Mouse (Mus musculus) CH12.LX (cell line): ENCODE measurements around the gene Ppp1cb. TPM values are rescaled to one million over a fixed set of nuclear protein-coding genes. Genes with fewer than 3 reads are reported as not detected.

Source experiments
- DNase-seq: peaks from one replicate; pipeline ENCODE4 v3.0.0-alpha.2; 2013; ENCODE audit errors: extremely low read depth
- H3K27ac ChIP-seq: 2 replicates; pipeline ENCODE4 v1.5.1; 2012; ENCODE audit warnings: low read depth, mild to moderate bottlenecking, control low read depth, moderate library complexity; ENCODE audit not compliant: insufficient read depth
- H3K27me3 ChIP-seq: replicated peaks from 2 replicates; pipeline ENCODE3; 2012; ENCODE audit warnings: inconsistent platforms
- H3K36me3 ChIP-seq, 2 experiments: replicated peaks in 1 of 2; 2 replicates each; pipeline versions ENCODE3 to v1.6.1; 2012; ENCODE audit warnings: inconsistent platforms in 1 of 2, low read length in 1 of 2, mild to moderate bottlenecking in 1 of 2, mixed read lengths in 1 of 2, moderate library complexity in 1 of 2; ENCODE audit not compliant: control insufficient read depth in 1 of 2, insufficient read depth in 1 of 2
- H3K4me1 ChIP-seq, 2 experiments: 2 replicates each; pipeline ENCODE4 v1.6.1; 2012; ENCODE audit warnings: inconsistent platforms in 1 of 2, moderate library complexity in 1 of 2; ENCODE audit not compliant: insufficient read depth in 2 of 2, control insufficient read depth in 1 of 2
- H3K4me2 ChIP-seq: 2 replicates; pipeline ENCODE4 v1.6.1; 2012; ENCODE audit warnings: low read depth, mild to moderate bottlenecking, control low read depth; ENCODE audit not compliant: poor library complexity, insufficient read depth, severe bottlenecking
- H3K4me3 ChIP-seq, 3 experiments: fragments of 150-350 bp in 1 of 3; sonication (generic) in 1 of 3; replicated peaks in 1 of 3; 2 replicates each; pipeline versions ENCODE3 to v1.5.1; 2011 to 2012; ENCODE audit warnings: low read depth in 2 of 3, low read length in 2 of 3, mild to moderate bottlenecking in 2 of 3, moderate library complexity in 2 of 3, control low read depth in 1 of 3, improper control_type of control experiment in 1 of 3, inconsistent platforms in 1 of 3, mixed read lengths in 1 of 3; ENCODE audit not compliant: poor library complexity in 1 of 3
- H3K79me2 ChIP-seq: replicated peaks from 2 replicates; pipeline ENCODE4 v1.6.1; 2012; ENCODE audit warnings: mild to moderate bottlenecking, moderate library complexity; ENCODE audit not compliant: control insufficient read depth, poor library complexity, insufficient read depth, severe bottlenecking; ENCODE audit errors: extremely low read depth
- H3K9ac ChIP-seq: 2 replicates; pipeline ENCODE4 v1.6.1; 2012; ENCODE audit warnings: low read depth, mild to moderate bottlenecking, control low read depth, moderate library complexity; ENCODE audit not compliant: insufficient read depth
- H3K9me3 ChIP-seq: replicated peaks from 2 replicates; pipeline ENCODE3; 2012; ENCODE audit warnings: low read length, inconsistent platforms, mixed read lengths
- CHD1 ChIP-seq: IDR thresholded peaks from 2 replicates; pipeline ENCODE4 v1.6.1; 2012; ENCODE audit warnings: low read depth, low read length, improper control_type of control experiment, inconsistent platforms
- CHD2 ChIP-seq: IDR thresholded peaks from 2 replicates; pipeline ENCODE4 v1.6.1; 2011; ENCODE audit warnings: low read length, improper control_type of control experiment
- CTCF ChIP-seq, 2 experiments: IDR thresholded peaks in 1 of 2; conservative IDR thresholded peaks in 1 of 2; 2 replicates each; pipeline ENCODE4 v1.5.1; 2011 to 2012; ENCODE audit warnings: low read depth in 2 of 2, low read length in 2 of 2, improper control_type of control experiment in 1 of 2, inconsistent platforms in 1 of 2, mild to moderate bottlenecking in 1 of 2, moderate library complexity in 1 of 2
- ELF1 ChIP-seq: IDR thresholded peaks from 2 replicates; pipeline ENCODE4 v1.6.1; 2014; ENCODE audit warnings: low read depth, mild to moderate bottlenecking, inconsistent platforms, low read length, improper control_type of control experiment
- EP300 ChIP-seq: IDR thresholded peaks from 2 replicates; pipeline ENCODE4 v1.6.1; 2011; ENCODE audit warnings: low read length, improper control_type of control experiment
- IRF4 ChIP-seq: IDR thresholded peaks from 2 replicates; pipeline ENCODE4 v1.6.1; 2014; ENCODE audit warnings: low read depth, mild to moderate bottlenecking, inconsistent platforms, low read length, improper control_type of control experiment
- JUN ChIP-seq: IDR thresholded peaks from 2 replicates; pipeline ENCODE4 v1.6.1; 2011; ENCODE audit warnings: low read depth, mild to moderate bottlenecking, low read length, improper control_type of control experiment, moderate library complexity; ENCODE audit not compliant: insufficient read depth
- JUND ChIP-seq: conservative IDR thresholded peaks from 2 replicates; pipeline ENCODE4 v1.6.1; 2011; ENCODE audit warnings: low read depth, low read length, improper control_type of control experiment
- KAT2A ChIP-seq: IDR thresholded peaks from 2 replicates; pipeline ENCODE4 v1.6.1; 2012; ENCODE audit warnings: low read length, improper control_type of control experiment, inconsistent platforms; ENCODE audit not compliant: insufficient replicate concordance
- MAFK ChIP-seq: IDR thresholded peaks from 2 replicates; pipeline ENCODE4 v1.6.1; 2011; ENCODE audit warnings: low read length, improper control_type of control experiment; ENCODE audit not compliant: insufficient replicate concordance
- MAX ChIP-seq: IDR thresholded peaks from 2 replicates; pipeline ENCODE4 v1.6.1; 2011; ENCODE audit warnings: low read length, improper control_type of control experiment
- MAZ ChIP-seq: IDR thresholded peaks from 2 replicates; pipeline ENCODE4 v1.6.1; 2012; ENCODE audit warnings: low read depth, mild to moderate bottlenecking, inconsistent platforms, low read length, improper control_type of control experiment, moderate library complexity
- MXI1 ChIP-seq: IDR thresholded peaks from 2 replicates; pipeline ENCODE4 v1.6.1; 2011; ENCODE audit warnings: mild to moderate bottlenecking, low read depth, low read length, improper control_type of control experiment
- MYC ChIP-seq: IDR thresholded peaks from 2 replicates; pipeline ENCODE4 v1.6.1; 2011; ENCODE audit warnings: low read depth, mild to moderate bottlenecking, improper control_type of control experiment, low read length
- POLR2A ChIP-seq: IDR thresholded peaks from 2 replicates; pipeline ENCODE4 v1.6.1; 2011; ENCODE audit warnings: low read depth, mild to moderate bottlenecking, improper control_type of control experiment, low read length
- POLR2AphosphoS2 ChIP-seq: IDR thresholded peaks from 2 replicates; pipeline ENCODE4 v1.6.1; 2011; ENCODE audit warnings: low read depth, low read length, improper control_type of control experiment
- TCF12 ChIP-seq: IDR thresholded peaks from 2 replicates; pipeline ENCODE4 v1.6.1; 2014; ENCODE audit warnings: low read depth, mild to moderate bottlenecking, inconsistent platforms, low read length, improper control_type of control experiment
- UBTF ChIP-seq: IDR thresholded peaks from 2 replicates; pipeline ENCODE4 v1.6.1; 2012; ENCODE audit warnings: low read depth, mild to moderate bottlenecking, inconsistent platforms, low read length, improper control_type of control experiment, moderate library complexity
- USF2 ChIP-seq: conservative IDR thresholded peaks from 2 replicates; pipeline ENCODE4 v1.6.1; 2011; ENCODE audit warnings: low read depth, low read length, improper control_type of control experiment
- dilution Hi-C: fragments of 300-500 bp; cut with MboI; formaldehyde crosslinking; loops from 2 replicates; pipeline ENCODE4 v1.14.3; 2020; ENCODE audit warnings: low sequenced_read_pairs; ENCODE audit not compliant: extremely low pct_unique_long_range_greater_than_20kb, extremely low pct_ligation_motif_present
- in situ Hi-C: fragments of 300-500 bp; cut with MboI; formaldehyde crosslinking; loops from 3 replicates; pipeline ENCODE4 v1.14.3; 2019; ENCODE audit warnings: low sequenced_read_pairs, low pct_ligation_motif_present, low pct_unique_long_range_greater_than_20kb, mixed read lengths
- polyA plus RNA-seq: library from polyadenylated mRNA; unstranded; fragments of >175 nt; gene quantifications from 2 replicates; pipeline ENCODE4 v1.2.1, GENCODE M21; 2012; ENCODE audit warnings: low read depth; ENCODE audit not compliant: insufficient read length
- total RNA-seq, 2 experiments: library from RNA; depleted of rRNA; stranded (reverse); fragments of 300-350 nt in 1 of 2; fragments of >200 nt in 1 of 2; gene quantifications; 2 replicates each; pipeline ENCODE4 v1.2.3; 2012 to 2014

Gene Ppp1cb
- total and polyA plus RNA-seq, 3 experiments, result 45.3 to 194 (median 116) TPM

DNA sequence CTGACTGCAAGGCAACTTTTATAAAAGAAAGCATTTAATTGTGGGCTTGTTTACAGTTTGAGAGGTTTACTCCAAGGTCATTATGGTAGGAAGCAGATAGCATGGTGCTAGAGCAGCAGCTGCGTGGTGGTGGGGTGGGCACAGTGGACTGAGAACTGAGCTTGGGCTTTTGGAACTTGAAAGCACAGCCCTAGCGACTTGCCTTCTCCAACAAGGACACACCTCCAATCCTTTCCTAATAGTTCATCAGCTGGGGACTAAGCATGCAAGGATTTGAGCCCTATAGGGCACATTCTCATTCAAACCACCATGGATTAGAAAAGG, 14.3 kb downstream of the Ppp1cb start:
- dilution Hi-C loops, result no loop called here
- no peak for TF ChIP-seq MYC
- TF ChIP-seq CTCF (conservative IDR thresholded peaks at IDR 0.05 in 1 of 2, IDR thresholded peaks at IDR 0.05 in 1 of 2; ENCODE audit: low read depth in 2 of 2, low read length in 2 of 2), result no peak
- no peak for TF ChIP-seq KAT2A
- no peak for TF ChIP-seq MAX
- no peak for TF ChIP-seq EP300
- TF ChIP-seq, all 38 proteins: peak for 0

DNA sequence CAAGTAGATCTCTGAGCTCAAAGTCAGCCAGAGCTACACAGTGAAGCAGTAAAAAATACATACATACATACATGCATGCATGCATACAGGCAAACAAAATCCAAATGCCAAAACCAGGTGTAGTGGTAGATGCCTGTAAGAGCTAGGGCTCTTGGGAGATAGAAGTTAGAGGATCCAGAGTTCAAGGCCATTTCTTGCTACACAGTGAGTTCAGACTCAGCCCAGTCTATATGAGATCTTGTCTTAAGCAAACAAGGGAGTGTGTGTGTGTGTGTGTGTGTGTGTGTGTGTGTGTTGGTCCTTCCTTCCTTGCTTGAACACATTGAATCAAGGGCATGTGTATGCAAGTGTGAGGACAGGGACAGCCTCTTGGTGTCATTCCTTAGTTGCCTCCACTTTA, 17.9 kb downstream of the Ppp1cb start:
- Histone ChIP-seq H3K36me3 (peaks cover 14 to 54% of the 10 kb centered on the region in 2 experiments), H3K4me2 (no peak overlapping the region), H3K9me3 (no peaks in the 10 kb centered on the region), H3K27ac (no peak overlapping the region), H3K4me1 (peaks cover 7 to 18% of the 10 kb centered on the region in 2 experiments), H3K27me3 (no peaks in the 10 kb centered on the region), H3K4me3 (no peak overlapping the region), H3K9ac (no peak overlapping the region), H3K79me2 (peaks cover 49% of the 10 kb centered on the region)
- DNase-seq, result no peak
- no peak for TF ChIP-seq CHD1
- TF ChIP-seq TCF12, result no peak
- TF ChIP-seq IRF4, result no peak
- in situ Hi-C loops (no loop called here), dilution Hi-C loops (no loop called here)

More for the DNA sequence above, 14.3 kb downstream of the Ppp1cb start:
- Histone ChIP-seq H3K9ac (no peak overlapping the region), H3K4me3 (no peak overlapping the region), H3K27ac (no peak overlapping the region), H3K4me2 (no peak overlapping the region), H3K36me3 (peaks cover 0 to 26% of the 10 kb centered on the region in 2 experiments), H3K27me3 (no peaks in the 10 kb centered on the region), H3K9me3 (no peaks in the 10 kb centered on the region), H3K4me1 (peaks cover 7 to 22% of the 10 kb centered on the region in 2 experiments), H3K79me2 (peaks cover 57% of the 10 kb centered on the region)
- in situ Hi-C loops, result no loop called here
- no peak for DNase-seq

- Histone ChIP-seq H3K9ac (no peak overlapping the region), H3K27ac (no peak overlapping the region), H3K4me2 (no peak overlapping the region), H3K27me3 (no peaks in the 10 kb centered on the region), H3K4me1 (peaks cover 7 to 18% of the 10 kb centered on the region in 2 experiments), H3K79me2 (peaks cover 35% of the 10 kb centered on the region), H3K36me3 (peaks cover 19 to 60% of the 10 kb centered on the region in 2 experiments), H3K9me3 (no peaks in the 10 kb centered on the region), H3K4me3 (no peak overlapping the region)
- in situ Hi-C loops, result no loop called here
- dilution Hi-C loops, result no loop called here
- no peak for DNase-seq
- no peak for TF ChIP-seq MAX
- no peak for TF ChIP-seq IRF4
- TF ChIP-seq ELF1, result no peak
- no peak for TF ChIP-seq JUN
- no peak for TF ChIP-seq USF2
- no peak for TF ChIP-seq POLR2AphosphoS2
- TF ChIP-seq UBTF, result no peak
- TF ChIP-seq MYC, result no peak
- TF ChIP-seq MXI1, result no peak
- no peak for TF ChIP-seq POLR2A
- no peak for TF ChIP-seq JUND
- TF ChIP-seq MAZ, result no peak
- TF ChIP-seq MAFK, result no peak
- no peak for TF ChIP-seq CHD2
Measured at GRCm38 (mm10) chr5:32478972-32479371, 20.3 kb downstream of the Ppp1cb start.
